Mouse (Mus musculus) kidney, postnatal 0 days (tissue): ENCODE measurements around the gene Lmo2. TPM values are rescaled to one million over a fixed set of nuclear protein-coding genes. Genes with fewer than 3 reads are reported as not detected.

Source experiments
- ATAC-seq: fragments of 200-750 bp; cut with Nextera tagmentation; replicated peaks from 2 replicates; pipeline ENCODE4 v1.8.0; 2017; ENCODE audit warnings: low read depth, moderate number of reproducible peaks, moderate TSS enrichment, moderate library complexity; ENCODE audit not compliant: low FRiP score
- DNase-seq: peaks from one replicate; pipeline ENCODE4 v3.0.0-alpha.2; 2016; ENCODE audit warnings: low spot score
- H3K27ac ChIP-seq: fragments of 300-500 bp; sonication (generic); 2 replicates; pipeline ENCODE4 v1.5.1; 2014; ENCODE audit warnings: mild to moderate bottlenecking
- H3K27me3 ChIP-seq: fragments of 300-500 bp; sonication (generic); 2 replicates; pipeline ENCODE4 v1.6.1; 2014; ENCODE audit warnings: low read length, mixed read lengths; ENCODE audit not compliant: insufficient read depth
- H3K36me3 ChIP-seq: fragments of 300-500 bp; sonication (generic); 2 replicates; pipeline ENCODE4 v1.6.1; 2014; ENCODE audit warnings: low read length, mixed read lengths; ENCODE audit not compliant: insufficient read depth
- H3K4me1 ChIP-seq: fragments of 300-500 bp; sonication (generic); replicated peaks from 2 replicates; pipeline ENCODE4 v1.6.1; 2014; ENCODE audit warnings: antibody characterized with exemption, low read length, mixed read lengths; ENCODE audit not compliant: insufficient read depth
- H3K4me2 ChIP-seq: fragments of 300-500 bp; sonication (generic); 2 replicates; pipeline ENCODE4 v1.6.1; 2014; ENCODE audit warnings: mild to moderate bottlenecking, low read length, moderate library complexity, mixed read lengths
- H3K4me3 ChIP-seq: fragments of 300-500 bp; sonication (generic); replicated peaks from 2 replicates; pipeline ENCODE4 v1.5.1; 2014; ENCODE audit warnings: low read depth, low read length
- H3K9ac ChIP-seq: fragments of 300-500 bp; sonication (generic); 2 replicates; pipeline ENCODE4 v1.6.1; 2014; ENCODE audit warnings: low read depth, low read length
- H3K9me3 ChIP-seq: fragments of 300-500 bp; sonication (generic); replicated peaks from 2 replicates; pipeline ENCODE4 v1.6.1; 2016; ENCODE audit warnings: low read length, inconsistent platforms, mixed read lengths
- CTCF ChIP-seq: IDR thresholded peaks from 2 replicates; pipeline ENCODE4 v1.5.1; 2016; ENCODE audit warnings: antibody characterized with exemption, low read depth, mild to moderate bottlenecking, moderate library complexity
- WGBS: fragments of 180-500 bp; shearing (Covaris S2); extraction: QIAGEN DNeasy Blood & Tissue Kit; methylation state at CpG from one replicate; pipeline ENCODE4 v1.1.7; 2014; 5-methylcytosine and 5-hydroxymethylcytosine counted together
- polyA plus RNA-seq: library from polyadenylated mRNA; unstranded; fragments of >200 nt; fragmentation: Nextera tagmentation; extraction: Ambion mirVana; gene quantifications from 2 replicates; pipeline ENCODE4 v1.2.1, GENCODE M21; 2015

The Lmo2 gene
- polyA plus RNA-seq, 1 experiment from 2014 or later: 43.7 TPM

DNA sequence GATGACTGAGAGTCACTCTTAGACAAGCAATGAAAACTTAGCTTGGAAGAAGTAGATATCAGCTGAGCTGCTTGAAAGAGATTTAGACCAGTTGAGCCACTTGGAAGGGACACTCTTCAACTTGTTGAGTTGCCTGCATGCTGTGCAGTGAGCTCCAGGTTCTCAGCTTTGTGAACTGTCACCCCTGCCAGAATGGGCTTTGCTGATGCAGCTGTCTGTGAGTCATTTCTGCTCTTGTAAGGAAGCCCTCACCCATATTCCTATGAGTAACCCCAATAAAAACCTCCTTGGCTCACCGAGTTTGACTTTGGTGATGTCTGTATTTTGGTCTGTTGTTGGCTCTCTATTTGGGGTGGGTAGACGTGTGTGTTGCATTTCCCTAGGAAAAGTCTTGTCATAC lies 39.4 kb upstream of the Lmo2 start:
- H3K9ac ChIP-seq: no peak overlapping the region
- TF ChIP-seq CTCF: no peak
- H3K4me2 ChIP-seq: no peak overlapping the region
- no peaks in the 10 kb centered on the region for H3K36me3 ChIP-seq
- no peaks in the 10 kb centered on the region for H3K4me1 ChIP-seq
- H3K9me3 ChIP-seq: no peaks in the 10 kb centered on the region
- no peak overlapping the region for H3K27ac ChIP-seq
- H3K27me3 ChIP-seq: no peaks in the 10 kb centered on the region
- H3K4me3 ChIP-seq: no peak overlapping the region
- DNase-seq (no peak), ATAC-seq (no peak)
- 88% methylated on average over 2 of the region's 2 CpGs for WGBS

DNA sequence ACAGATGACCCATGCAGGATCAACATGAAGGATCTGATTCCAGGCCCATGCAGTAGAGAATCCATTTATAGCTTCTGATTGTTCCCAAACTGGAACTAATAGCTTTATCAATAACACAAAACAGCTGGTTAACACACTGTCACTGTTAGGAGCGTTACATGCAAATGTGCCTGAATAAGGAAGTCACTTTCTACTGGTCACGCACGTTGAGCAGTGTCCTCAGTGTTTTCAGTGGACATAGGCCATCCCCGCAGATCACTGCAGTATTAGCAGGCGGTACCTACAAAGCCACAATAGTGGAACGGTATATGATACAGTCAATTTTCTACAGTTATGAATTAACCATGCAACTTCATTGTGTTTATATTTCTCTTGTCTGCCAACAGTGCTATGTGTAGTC lies 38.3 kb upstream of the Lmo2 start:
- Histone ChIP-seq H3K9ac (no peak overlapping the region), H3K4me3 (no peak overlapping the region), H3K9me3 (no peaks in the 10 kb centered on the region), H3K36me3 (no peaks in the 10 kb centered on the region), H3K27ac (no peak overlapping the region), H3K27me3 (no peaks in the 10 kb centered on the region), H3K4me2 (no peak overlapping the region), H3K4me1 (no peaks in the 10 kb centered on the region)
- DNase-seq: no peak
- no peak for ATAC-seq
- WGBS: 90% methylated on average over 6 of the region's 6 CpGs
- no peak for TF ChIP-seq CTCF

DNA sequence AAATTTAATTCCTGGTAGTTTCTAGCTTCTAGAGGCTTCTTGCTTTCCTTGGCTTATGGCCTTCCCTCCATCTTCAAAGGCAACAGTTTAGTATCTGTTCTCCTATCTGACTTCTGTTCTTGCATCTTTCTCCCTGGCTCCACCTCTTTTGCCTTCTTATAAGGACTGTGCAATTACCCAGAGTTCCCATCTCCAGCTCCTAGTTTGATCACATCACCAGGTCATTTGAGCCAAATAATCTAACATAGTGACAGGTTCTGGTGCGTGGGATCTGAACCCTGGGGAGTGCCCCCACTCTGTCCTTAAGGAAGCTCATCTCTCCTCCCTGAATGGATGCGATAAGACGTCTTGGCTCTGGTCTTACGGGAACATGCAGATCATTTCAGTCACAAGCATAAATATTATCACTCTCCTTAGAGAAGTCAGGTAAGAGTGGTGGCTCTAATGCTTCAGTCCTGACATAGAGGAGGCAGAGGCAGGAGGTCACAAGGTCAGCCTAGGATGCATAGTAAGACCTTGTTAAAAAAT lies 31.1 kb upstream of the Lmo2 start:
- ATAC-seq (no peak), DNase-seq (no peak)
- Histone ChIP-seq H3K27ac (no peak overlapping the region), H3K4me1 (peaks cover 7% of the 10 kb centered on the region), H3K9ac (no peak overlapping the region), H3K4me3 (no peak overlapping the region), H3K9me3 (no peaks in the 10 kb centered on the region), H3K36me3 (no peaks in the 10 kb centered on the region), H3K27me3 (no peaks in the 10 kb centered on the region), H3K4me2 (no peak overlapping the region)
- WGBS: 80% methylated on average over 4 of the region's 4 CpGs
- no peak for TF ChIP-seq CTCF

DNA sequence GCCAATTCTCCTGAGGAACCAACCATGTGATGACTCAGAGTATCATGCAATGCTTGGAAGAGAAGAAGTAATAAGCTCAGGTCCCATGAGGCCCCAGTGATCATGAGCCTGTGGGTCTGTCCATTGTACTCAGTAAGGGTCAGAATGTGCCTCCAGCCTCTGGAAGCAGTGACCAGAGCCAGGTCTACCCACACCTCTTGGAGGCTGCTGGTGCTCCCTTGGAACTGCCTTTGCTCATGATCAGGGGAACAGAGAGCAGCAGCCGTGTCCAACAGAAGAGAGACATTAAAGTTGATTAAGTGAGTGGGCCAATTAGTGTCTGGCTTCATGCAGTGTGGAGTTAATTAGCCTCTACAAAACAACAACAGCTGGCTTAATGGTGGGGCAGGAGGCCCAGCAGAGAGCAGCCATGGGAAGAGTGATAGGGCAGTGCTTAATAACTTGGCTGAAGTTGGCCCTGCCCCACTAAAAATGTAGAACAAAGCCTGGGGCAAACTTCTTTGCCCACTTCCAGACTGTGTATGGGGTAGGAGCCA lies 30.1 kb upstream of the Lmo2 start:
- no peaks in the 10 kb centered on the region for H3K9me3 ChIP-seq
- 27% methylated on average over 1 of the region's 1 CpGs for WGBS
- no peak overlapping the region for H3K4me3 ChIP-seq
- H3K4me2 ChIP-seq: no peak overlapping the region
- ATAC-seq (peak; percentile 69), DNase-seq (no peak)
- no peaks in the 10 kb centered on the region for H3K27me3 ChIP-seq
- H3K4me1 ChIP-seq: peaks cover 7% of the 10 kb centered on the region
- TF ChIP-seq CTCF: no peak
- no peak overlapping the region for H3K27ac ChIP-seq
- no peaks in the 10 kb centered on the region for H3K36me3 ChIP-seq
- no peak overlapping the region for H3K9ac ChIP-seq

- H3K4me1 ChIP-seq: peaks cover 7% of the 10 kb centered on the region
- H3K9ac ChIP-seq: no peak overlapping the region; the same call in 1 of the 2 replicates
- 28% methylated on average over 13 of the region's 13 CpGs for WGBS
- no peaks in the 10 kb centered on the region for H3K27me3 ChIP-seq
- no peak overlapping the region for H3K4me3 ChIP-seq
- no peak for TF ChIP-seq CTCF
- no peak for DNase-seq
- H3K36me3 ChIP-seq: no peaks in the 10 kb centered on the region
- no peak overlapping the region for H3K4me2 ChIP-seq
- peak; percentile 49; the same call in 1 of the 2 replicates for ATAC-seq
- no peaks in the 10 kb centered on the region for H3K9me3 ChIP-seq
- no peak overlapping the region for H3K27ac ChIP-seq
Observed at GRCm38 (mm10) chr2:103930306-103931019, 27.3 kb upstream of the Lmo2 start.

GRCm38 (mm10) chr2:103931511-103931911 lies 26.3 kb upstream of the Lmo2 start:
- WGBS: 63% methylated on average over 7 of the region's 7 CpGs
- TF ChIP-seq CTCF: no peak
- Histone ChIP-seq H3K4me2 (no peak overlapping the region), H3K27me3 (no peaks in the 10 kb centered on the region), H3K36me3 (no peaks in the 10 kb centered on the region), H3K27ac (no peak overlapping the region), H3K9ac (no peak overlapping the region), H3K4me3 (no peak overlapping the region), H3K9me3 (no peaks in the 10 kb centered on the region), H3K4me1 (peaks cover 14% of the 10 kb centered on the region)
- ATAC-seq (no peak), DNase-seq (no peak)

- Histone ChIP-seq H3K9me3 (no peaks in the 10 kb centered on the region), H3K4me3 (no peak overlapping the region), H3K27me3 (no peaks in the 10 kb centered on the region), H3K36me3 (no peaks in the 10 kb centered on the region), H3K4me2 (no peak overlapping the region), H3K4me1 (peaks cover 17% of the 10 kb centered on the region), H3K9ac (no peak overlapping the region), H3K27ac (no peak overlapping the region)
- 59% methylated on average over 2 of the region's 2 CpGs for WGBS
- no peak for DNase-seq
- no peak for ATAC-seq
- no peak for TF ChIP-seq CTCF
Observed at GRCm38 (mm10) chr2:103932025-103932424, 25.8 kb upstream of the Lmo2 start.
